Mouse (Mus musculus) adipocyte (in vitro differentiated cells): ENCODE data around the gene Dcst2.

ENCODE experiments used
- DNase-seq: peaks from one replicate; pipeline ENCODE4 v3.0.0-alpha.2; 2016; ENCODE audit warnings: low spot score

The Dcst2 gene

GRCm38 (mm10) chr3:89361675-89362074 is at the start of gene Dcst2:
Gene Dcst2, plus strand, starts transcription at chr3:89361975.
- DNase-seq = no peak

GRCm38 (mm10) chr3:89314340-89314739 is 47.4 kb upstream of the Dcst2 start:
- DNase-seq = no peak

GRCm38 (mm10) chr3:89314791-89315190 is 47.0 kb upstream of the Dcst2 start:
- no peak for DNase-seq

- peak; percentile 44 for DNase-seq
These were observed 46.4 kb upstream of the Dcst2 start for GRCm38 (mm10) chr3:89315195-89315929.

- DNase-seq = no peak
These were observed 45.6 kb upstream of the Dcst2 start for GRCm38 (mm10) chr3:89315930-89316831.

GRCm38 (mm10) chr3:89316833-89317232 is 44.9 kb upstream of the Dcst2 start:
- peak; percentile 93 for DNase-seq

GRCm38 (mm10) chr3:89317246-89317645 is 44.5 kb upstream of the Dcst2 start:
- no peak for DNase-seq

- no peak for DNase-seq
These were observed 43.5 kb upstream of the Dcst2 start for GRCm38 (mm10) chr3:89318316-89318715.

- DNase-seq = no peak
These were observed 42.7 kb upstream of the Dcst2 start for GRCm38 (mm10) chr3:89318971-89319590.

- no peak for DNase-seq
These were observed 42.0 kb upstream of the Dcst2 start for GRCm38 (mm10) chr3:89319591-89320350.

- DNase-seq = no peak
These were observed 41.1 kb upstream of the Dcst2 start for GRCm38 (mm10) chr3:89320581-89321182.

GRCm38 (mm10) chr3:89321183-89322130 is 40.3 kb upstream of the Dcst2 start:
- no peak for DNase-seq

- DNase-seq = no peak
These were observed 39.7 kb upstream of the Dcst2 start for GRCm38 (mm10) chr3:89322131-89322500.

GRCm38 (mm10) chr3:89322514-89323165 is 39.1 kb upstream of the Dcst2 start, which contains the start of gene Efna3:
Gene Efna3, minus strand, starts transcription at chr3:89322965.
- DNase-seq = no peak

GRCm38 (mm10) chr3:89325882-89326281 is 35.9 kb upstream of the Dcst2 start:
- DNase-seq = no peak

GRCm38 (mm10) chr3:89327371-89327870 is 34.4 kb upstream of the Dcst2 start:
- DNase-seq = no peak

- no peak for DNase-seq
These were observed 33.2 kb upstream of the Dcst2 start for GRCm38 (mm10) chr3:89328623-89329022.

GRCm38 (mm10) chr3:89330346-89330745 is 31.4 kb upstream of the Dcst2 start:
- DNase-seq = no peak

GRCm38 (mm10) chr3:89330948-89331347 is 30.8 kb upstream of the Dcst2 start:
- no peak for DNase-seq

- DNase-seq = no peak
These were observed 30.2 kb upstream of the Dcst2 start for GRCm38 (mm10) chr3:89331561-89331960.
